Mouse (Mus musculus): ENCODE measurements at regions not wholly inside any gene's neighbourhood (a gene's known extent, or its start where the extent isn't known, plus 50 kb on each side); places are given as distances from the start of the nearest gene placed in this dataset.

DNA sequence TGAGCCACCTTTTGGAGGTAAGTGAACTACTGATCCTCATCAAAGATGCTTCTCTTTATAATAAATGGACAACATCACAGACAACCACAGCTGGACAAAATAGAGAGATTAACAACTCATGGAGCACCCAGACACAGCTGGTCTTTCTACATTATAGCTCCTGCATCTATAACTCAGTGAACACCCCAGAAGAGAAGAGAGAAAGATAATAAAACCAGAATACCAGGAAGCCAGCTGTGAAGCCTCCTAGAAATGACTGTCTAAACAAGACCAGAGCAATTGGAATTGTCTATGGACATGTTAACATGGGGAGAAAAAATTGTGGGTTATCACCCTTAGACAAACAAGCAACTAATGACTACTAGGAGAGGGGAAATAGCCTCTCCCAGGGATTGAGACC lies 609.8 kb upstream of the Kdm8 start:
- TF ChIP-seq POLR2A (IDR thresholded peaks at IDR 0.05; ENCODE audit: low read depth, low read length) (no peak), CTCF (IDR thresholded peaks at IDR 0.05; ENCODE audit: extremely low read depth, insufficient read length, insufficient replicate concordance, low read depth, low read length) (no peak)
